In genomic region chr2:74679980-74680379, GRCm38 (mm10) we compare ENCODE assay signal across 15 mouse cellular contexts. TPM values are rescaled to one million over a fixed set of nuclear protein-coding genes. Genes with fewer than 3 reads are reported as not detected.
DNase-seq lines count a peak whose midpoint lies in the region; ATAC-seq lines count a peak whose summit lies in the region.
"Had no signal": no experiment of that assay in that cellular context is flagged by ENCODE, and none has a peak within 500 bp of the region (broad histone marks: within the 10 kb centered on the region; RNA-seq: fewer than 3 reads in every experiment).

No protein-coding gene starts in this region.

- no peak for DNase-seq in kidney, adult 9 months
- peak; percentile 24 for DNase-seq in kidney, postnatal 14 days
- DNase-seq in testis, postnatal 14 days (ENCODE audit: low spot score): no peak
- no peak for DNase-seq in embryo, embryonic 10 days (ENCODE audit: low spot score)
- DNase-seq: cerebellum, postnatal 14 days; left cerebral cortex, postnatal 4 days; lung, postnatal 4 days; retina, postnatal 1 day; thymus, postnatal 36 days had no signal

- ATAC-seq in kidney, embryonic 15.5 days (replicated peaks; ENCODE audit: low FRiP score): no peak
- ATAC-seq in embryonic facial prominence, embryonic 13.5 days (ENCODE audit: insufficient number of reproducible peaks, insufficient read depth, low FRiP score, low TSS enrichment, low read depth): no peak
- ATAC-seq in neural tube, embryonic 12.5 days (ENCODE audit: low FRiP score, low read depth): no peak
- ATAC-seq: activated CD4-positive, CD25-positive, alpha-beta regulatory T cell, adult 4 months had no signal

- no peaks in the 10 kb centered on the region for H3K9me3 ChIP-seq in kidney, embryonic 15.5 days (replicated peaks)
- H3K9me3 ChIP-seq in embryonic facial prominence, embryonic 13.5 days: no peaks in the 10 kb centered on the region
- no peaks in the 10 kb centered on the region for H3K9me3 ChIP-seq in neural tube, embryonic 12.5 days

- H3K27ac ChIP-seq in kidney, embryonic 15.5 days: peak overlapping the region; percentile 96
- no peak overlapping the region for H3K27ac ChIP-seq in embryonic facial prominence, embryonic 13.5 days
- peak overlapping the region; percentile 26 for H3K27ac ChIP-seq in neural tube, embryonic 12.5 days

- H3K9ac ChIP-seq in kidney, embryonic 15.5 days: peak overlapping the region; percentile 65
- H3K9ac ChIP-seq in embryonic facial prominence, embryonic 13.5 days: no peak overlapping the region
- peak overlapping the region; percentile 53 for H3K9ac ChIP-seq in neural tube, embryonic 12.5 days

- H3K4me2 ChIP-seq in kidney, embryonic 15.5 days: peak overlapping the region; percentile 68
- H3K4me2 ChIP-seq in embryonic facial prominence, embryonic 13.5 days: 0 out of 2 replicates have a peak overlapping the region, but pooled peaks have one; percentile 7
- peak overlapping the region; percentile 53 for H3K4me2 ChIP-seq in neural tube, embryonic 12.5 days (replicated peaks)

- H3K4me3 ChIP-seq in kidney, embryonic 15.5 days (replicated peaks): peak overlapping the region; percentile 66
- peak overlapping the region; percentile 8; the same call in 1 of the 2 replicates for H3K4me3 ChIP-seq in embryonic facial prominence, embryonic 13.5 days
- H3K4me3 ChIP-seq in neural tube, embryonic 12.5 days: peak overlapping the region; percentile 50

- H3K27me3 ChIP-seq in kidney, embryonic 15.5 days: peaks cover 66% of the 10 kb centered on the region
- peaks cover 100% of the 10 kb centered on the region for H3K27me3 ChIP-seq in embryonic facial prominence, embryonic 13.5 days
- peaks cover 99% of the 10 kb centered on the region for H3K27me3 ChIP-seq in neural tube, embryonic 12.5 days (replicated peaks)

- peaks cover 74% of the 10 kb centered on the region for H3K4me1 ChIP-seq in kidney, embryonic 15.5 days
- H3K4me1 ChIP-seq in embryonic facial prominence, embryonic 13.5 days: peaks cover 24% of the 10 kb centered on the region
- H3K4me1 ChIP-seq in neural tube, embryonic 12.5 days: peaks cover 18% of the 10 kb centered on the region

- under 1% methylated on average over 23 of the region's 23 CpGs for WGBS in kidney, embryonic 15.5 days
- WGBS in embryonic facial prominence, embryonic 13.5 days: 2% methylated on average over 23 of the region's 23 CpGs
- WGBS in neural tube, embryonic 12.5 days: under 1% methylated on average over 23 of the region's 23 CpGs

- H3K36me3 ChIP-seq in kidney, embryonic 15.5 days: no peaks in the 10 kb centered on the region
- H3K36me3 ChIP-seq in embryonic facial prominence, embryonic 13.5 days: no peaks in the 10 kb centered on the region
- H3K36me3 ChIP-seq in neural tube, embryonic 12.5 days: no peaks in the 10 kb centered on the region

RNA-seq across cellular contexts. Expression of gene Hoxd11, which starts 0.6 kb away (rescaled TPM):
- polyA plus RNA-seq in kidney, embryonic 15.5 days (2015; fragmentation: Nextera tagmentation; extraction: Ambion mirVana): 25.1 and 26.3 TPM in 2 replicates
- not detected in 2 replicates for polyA plus RNA-seq in embryonic facial prominence, embryonic 13.5 days (2015; fragmentation: Nextera tagmentation; extraction: Ambion mirVana)
- 19.1 and 25.2 TPM in 2 replicates for polyA plus RNA-seq in neural tube, embryonic 12.5 days (2016; fragmentation: Nextera tagmentation; extraction: Ambion mirVana)
- polyA plus RNA-seq: activated CD4-positive, CD25-positive, alpha-beta regulatory T cell, adult 4 months; brain, embryonic 14.5 days; heart, embryonic 16.5 days had no signal

RNA-seq across cellular contexts. Expression of gene Hoxd12, which starts 5.2 kb away (rescaled TPM):
- polyA plus RNA-seq in kidney, embryonic 15.5 days (2015; fragmentation: Nextera tagmentation; extraction: Ambion mirVana): 5.4 and 6.4 TPM in 2 replicates
- polyA plus RNA-seq in embryonic facial prominence, embryonic 13.5 days (2015; fragmentation: Nextera tagmentation; extraction: Ambion mirVana): not detected in 2 replicates
- polyA plus RNA-seq in neural tube, embryonic 12.5 days (2016; fragmentation: Nextera tagmentation; extraction: Ambion mirVana): 4.1 and 8.0 TPM in 2 replicates
- polyA plus RNA-seq: activated CD4-positive, CD25-positive, alpha-beta regulatory T cell, adult 4 months; brain, embryonic 14.5 days; heart, embryonic 16.5 days had no signal

RNA-seq across cellular contexts. Expression of gene Hoxd10, which starts 11.7 kb away (rescaled TPM):
- 33.6 and 36.6 TPM in 2 replicates for polyA plus RNA-seq in kidney, embryonic 15.5 days (2015; fragmentation: Nextera tagmentation; extraction: Ambion mirVana)
- 0.14 TPM in 1 of 2 replicates, not detected in the other for polyA plus RNA-seq in embryonic facial prominence, embryonic 13.5 days (2015; fragmentation: Nextera tagmentation; extraction: Ambion mirVana)
- polyA plus RNA-seq in neural tube, embryonic 12.5 days (2016; fragmentation: Nextera tagmentation; extraction: Ambion mirVana): 48.9 and 49.0 TPM in 2 replicates
- polyA plus RNA-seq: activated CD4-positive, CD25-positive, alpha-beta regulatory T cell, adult 4 months; heart, embryonic 16.5 days had no signal

RNA-seq across cellular contexts. Expression of gene Hoxd13, which starts 11.9 kb away (rescaled TPM):
- 0.23 and 0.95 TPM in 2 replicates for polyA plus RNA-seq in kidney, embryonic 15.5 days (2015; fragmentation: Nextera tagmentation; extraction: Ambion mirVana)
- polyA plus RNA-seq in embryonic facial prominence, embryonic 13.5 days (2015; fragmentation: Nextera tagmentation; extraction: Ambion mirVana): not detected in 2 replicates
- 0.57 and 2.5 TPM in 2 replicates for polyA plus RNA-seq in neural tube, embryonic 12.5 days (2016; fragmentation: Nextera tagmentation; extraction: Ambion mirVana)
- polyA plus RNA-seq: activated CD4-positive, CD25-positive, alpha-beta regulatory T cell, adult 4 months; heart, embryonic 16.5 days had no signal

RNA-seq across cellular contexts. Expression of gene Hoxd9, which starts 17.5 kb away (rescaled TPM):
- polyA plus RNA-seq in kidney, embryonic 15.5 days (2015; fragmentation: Nextera tagmentation; extraction: Ambion mirVana): 38.1 and 40.7 TPM in 2 replicates
- polyA plus RNA-seq in embryonic facial prominence, embryonic 13.5 days (2015; fragmentation: Nextera tagmentation; extraction: Ambion mirVana): 0.80 and 1.4 TPM in 2 replicates
- 34.4 and 36.8 TPM in 2 replicates for polyA plus RNA-seq in neural tube, embryonic 12.5 days (2016; fragmentation: Nextera tagmentation; extraction: Ambion mirVana)
- polyA plus RNA-seq: activated CD4-positive, CD25-positive, alpha-beta regulatory T cell, adult 4 months had no signal

Comparison
In these comparisons a context has a peak if more than half of its experiments do, and no peak if none do; other contexts are left out.
1. H3K4me2 ChIP-seq: peak in every context shown above with its lines; median percentile 68 in kidney, embryonic 15.5 days; 53 in neural tube, embryonic 12.5 days; 7 in embryonic facial prominence, embryonic 13.5 days.
2. H3K4me3 ChIP-seq: peak in every context shown above with its lines; median percentile 66 in kidney, embryonic 15.5 days; 50 in neural tube, embryonic 12.5 days; 8 in embryonic facial prominence, embryonic 13.5 days.
3. RNA of gene Hoxd11, which starts 0.6 kb away (polyA plus RNA-seq): 25.1 to 26.3 TPM in kidney, embryonic 15.5 days and 19.1 to 25.2 TPM in neural tube, embryonic 12.5 days; not detected in embryonic facial prominence, embryonic 13.5 days; every median in the first group is over 10 times any median in the second.
4. RNA of gene Hoxd10, which starts 11.7 kb away (polyA plus RNA-seq): 48.9 to 49.0 TPM in neural tube, embryonic 12.5 days and 33.6 to 36.6 TPM in kidney, embryonic 15.5 days; 0.14 TPM in embryonic facial prominence, embryonic 13.5 days; every median in the first group is over 10 times any median in the second.